Mouse (Mus musculus) cortical plate, adult 2 months (tissue): ENCODE data around the gene Tspan15.

Experiments used
- CTCF ChIP-seq: fragments of 200-500 bp; IDR thresholded peaks from 2 replicates; pipeline ENCODE4 v1.5.1; 2011; ENCODE audit warnings: mild to moderate bottlenecking, control low read depth, low read length; ENCODE audit not compliant: insufficient read depth; ENCODE audit errors: extremely low read depth
- POLR2A ChIP-seq: fragments of 200-500 bp; IDR thresholded peaks from 2 replicates; pipeline ENCODE4 v1.6.1; 2011; ENCODE audit warnings: mild to moderate bottlenecking, low read length, control low read depth; ENCODE audit not compliant: insufficient read depth; ENCODE audit errors: extremely low read depth

GRCm38 (mm10) chr10:62173941-62174448 lies 57.1 kb downstream of the Tspan15 start:
- no peak for TF ChIP-seq POLR2A
- TF ChIP-seq CTCF: no peak
